Mouse (Mus musculus): ENCODE data around the gene Slc7a12. TPM values are rescaled to one million over a fixed set of nuclear protein-coding genes. Genes with fewer than 3 reads are reported as not detected.

Gene Slc7a12
- polyA plus RNA-seq (2012; rRNA removed), result not detected in 2 replicates

GRCm38 (mm10) chr3:14480397-14480796 is at the start of gene Slc7a12:
TSS of gene Slc7a12 (plus strand) at chr3:14480697.

Other genes with a start within 250 kb of the Slc7a12 start
- 2.4 and 2.8 TPM in 2 replicates for gene 1810022K09Rik, start 130.6 kb downstream of the Slc7a12 start, polyA plus RNA-seq (2012; rRNA removed)
- gene Car13, start 161.0 kb downstream of the Slc7a12 start, polyA plus RNA-seq (2012; rRNA removed), result 4.9 and 5.1 TPM in 2 replicates